Mouse (Mus musculus) skeletal muscle tissue, adult 2 months (tissue): ENCODE data around the gene Poln.

Experiments
- DNase-seq: peaks from one replicate; pipeline ENCODE4 v3.0.0-alpha.2; 2012; ENCODE audit warnings: low read depth, low spot score

The Poln gene

GRCm38 (mm10) chr5:34119121-34119856, 50.0 kb downstream of the Poln start:
- no peak for DNase-seq

GRCm38 (mm10) chr5:34105681-34106080, 63.6 kb downstream of the Poln start:
- DNase-seq: peak; percentile 47

GRCm38 (mm10) chr5:34097333-34097732, 71.9 kb downstream of the Poln start:
- no peak for DNase-seq

- DNase-seq: no peak
These were observed 76.2 kb downstream of the Poln start for GRCm38 (mm10) chr5:34093021-34093420.

GRCm38 (mm10) chr5:34032520-34032919, 136.7 kb downstream of the Poln start:
- no peak for DNase-seq

- no peak for DNase-seq
These were observed 138.2 kb downstream of the Poln start for GRCm38 (mm10) chr5:34031022-34031421.

- DNase-seq: no peak
These were observed 139.1 kb downstream of the Poln start for GRCm38 (mm10) chr5:34030101-34030500.

GRCm38 (mm10) chr5:34018968-34019367, 150.3 kb downstream of the Poln start:
- no peak for DNase-seq

GRCm38 (mm10) chr5:34014652-34015051, 154.6 kb downstream of the Poln start:
- DNase-seq: no peak

- no peak for DNase-seq
These were observed 161.8 kb downstream of the Poln start for GRCm38 (mm10) chr5:34007392-34007941.

GRCm38 (mm10) chr5:34006832-34007231, 162.4 kb downstream of the Poln start:
- no peak for DNase-seq

GRCm38 (mm10) chr5:34004618-34005017, 164.6 kb downstream of the Poln start:
- no peak for DNase-seq

GRCm38 (mm10) chr5:34002636-34003035, 166.6 kb downstream of the Poln start:
- DNase-seq: no peak

GRCm38 (mm10) chr5:34001401-34001800, 167.8 kb downstream of the Poln start:
- no peak for DNase-seq

GRCm38 (mm10) chr5:34000809-34001208, 168.4 kb downstream of the Poln start:
- DNase-seq: no peak

GRCm38 (mm10) chr5:33999466-34000090, 169.7 kb downstream of the Poln start:
- peak; percentile 32 for DNase-seq

- no peak for DNase-seq
These were observed 170.8 kb downstream of the Poln start for GRCm38 (mm10) chr5:33998505-33998877.

- DNase-seq: no peak
These were observed 171.3 kb downstream of the Poln start for GRCm38 (mm10) chr5:33997829-33998504.

- DNase-seq: no peak
These were observed 172.1 kb downstream of the Poln start for GRCm38 (mm10) chr5:33997051-33997741.

- DNase-seq: no peak
These were observed 172.6 kb downstream of the Poln start for GRCm38 (mm10) chr5:33996694-33997045.

- no peak for DNase-seq
These were observed 173.2 kb downstream of the Poln start, which contains the start of gene Nat8l for GRCm38 (mm10) chr5:33995843-33996693. Nat8l (plus strand) TSS chr5:33995984.
